Mouse (Mus musculus): ENCODE measurements around the gene Apol9a. TPM values are rescaled to one million over a fixed set of nuclear protein-coding genes. Genes with fewer than 3 reads are reported as not detected.

Apol9a gene
- polyA plus RNA-seq, 1 experiment from 2014 or later = not detected

DNA sequence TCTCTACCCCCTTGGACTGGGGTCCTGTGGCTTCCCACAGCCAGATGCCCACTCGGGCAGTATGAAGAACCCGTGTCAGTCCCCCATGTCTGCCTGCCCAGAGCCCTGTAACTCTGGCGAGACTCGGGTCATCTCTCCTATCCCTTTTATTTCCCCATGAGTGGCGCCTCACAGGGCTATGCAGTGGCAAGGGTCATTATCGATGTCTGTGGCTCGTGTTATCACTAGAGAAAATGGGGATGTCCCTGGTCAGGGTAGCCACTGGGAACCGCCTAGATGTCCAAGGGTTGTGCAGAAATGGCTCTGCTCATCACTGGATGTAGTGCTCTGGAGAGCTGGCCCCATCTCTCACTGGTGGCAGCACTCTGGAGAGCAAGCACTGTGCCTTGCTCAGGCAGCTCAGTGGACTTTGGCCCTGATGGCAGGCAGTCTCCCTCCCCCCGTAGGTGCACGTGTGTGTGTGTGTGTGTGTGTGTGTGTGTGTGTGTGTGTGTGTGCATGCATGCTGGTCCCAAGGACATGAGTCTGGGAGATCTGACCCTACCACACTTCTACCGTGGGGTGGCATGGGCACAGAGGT, 28.6 kb downstream of the Apol9a start:
- no peak for DNase-seq (ENCODE audit: low spot score, missing footprints)
- ATAC-seq (ENCODE audit: low FRiP score) = no peak
- no peak overlapping the region for H3K4me2 ChIP-seq
- H3K4me1 ChIP-seq (ENCODE audit: control insufficient read depth, insufficient read depth, low read length) = no peaks in the 10 kb centered on the region
- H3K27ac ChIP-seq (ENCODE audit: low read depth, low read length) = no peak overlapping the region
- no peaks in the 10 kb centered on the region for H3K9me3 ChIP-seq (ENCODE audit: control insufficient read depth, low read length)
- 87% methylated on average over 11 of the region's 11 CpGs for WGBS
- no peaks in the 10 kb centered on the region for H3K27me3 ChIP-seq (ENCODE audit: control insufficient read depth, insufficient read depth, low read length)
- no peak overlapping the region for H3K4me3 ChIP-seq (ENCODE audit: low read depth, low read length)
- H3K9ac ChIP-seq (ENCODE audit: low read length) = no peak overlapping the region
- no peaks in the 10 kb centered on the region for H3K36me3 ChIP-seq (ENCODE audit: control insufficient read depth, insufficient read depth, low read length)

GRCm38 (mm10) chr15:77381481-77381880, 29.5 kb downstream of the Apol9a start:
- Histone ChIP-seq H3K27ac (ENCODE audit: low read depth, low read length) (no peak overlapping the region), H3K4me1 (ENCODE audit: control insufficient read depth, insufficient read depth, low read length) (no peaks in the 10 kb centered on the region), H3K9me3 (ENCODE audit: control insufficient read depth, low read length) (no peaks in the 10 kb centered on the region), H3K27me3 (ENCODE audit: control insufficient read depth, insufficient read depth, low read length) (no peaks in the 10 kb centered on the region), H3K4me2 (no peak overlapping the region), H3K4me3 (ENCODE audit: low read depth, low read length) (no peak overlapping the region), H3K36me3 (ENCODE audit: control insufficient read depth, insufficient read depth, low read length) (no peaks in the 10 kb centered on the region), H3K9ac (ENCODE audit: low read length) (no peak overlapping the region)
- DNase-seq (ENCODE audit: low spot score, missing footprints) (no peak), ATAC-seq (ENCODE audit: low FRiP score) (no peak)
- WGBS = 81% methylated on average over 6 of the region's 6 CpGs

DNA sequence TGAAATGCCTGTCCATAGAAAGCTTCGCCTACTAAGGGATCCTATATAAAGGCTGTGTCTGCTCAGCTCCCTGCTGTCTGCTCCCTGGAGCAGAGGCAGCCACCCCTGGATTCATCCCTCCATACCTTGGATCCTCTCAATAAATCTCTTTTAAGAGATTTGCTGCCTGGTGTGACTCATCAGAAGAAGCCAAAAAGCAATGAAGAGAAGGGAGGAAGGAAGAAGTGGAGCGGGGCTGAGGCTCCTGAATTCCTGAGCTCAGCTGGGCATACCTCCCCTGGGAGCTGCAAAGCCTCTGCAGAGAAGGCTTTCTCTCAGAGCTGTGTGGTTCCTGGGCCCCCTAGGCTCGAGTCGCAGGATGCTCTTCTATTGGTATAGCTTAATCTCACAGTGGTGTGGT, 31.0 kb downstream of the Apol9a start:
- Histone ChIP-seq H3K27ac (ENCODE audit: low read depth, low read length) (no peak overlapping the region), H3K27me3 (ENCODE audit: control insufficient read depth, insufficient read depth, low read length) (no peaks in the 10 kb centered on the region), H3K4me3 (ENCODE audit: low read depth, low read length) (no peak overlapping the region), H3K36me3 (ENCODE audit: control insufficient read depth, insufficient read depth, low read length) (no peaks in the 10 kb centered on the region), H3K9me3 (ENCODE audit: control insufficient read depth, low read length) (no peaks in the 10 kb centered on the region), H3K4me2 (no peak overlapping the region), H3K4me1 (ENCODE audit: control insufficient read depth, insufficient read depth, low read length) (no peaks in the 10 kb centered on the region), H3K9ac (ENCODE audit: low read length) (no peak overlapping the region)
- DNase-seq (ENCODE audit: low spot score, missing footprints) (peak; percentile 57), ATAC-seq (ENCODE audit: low FRiP score) (no peak)
- 28% methylated on average over 4 of the region's 4 CpGs for WGBS

DNA sequence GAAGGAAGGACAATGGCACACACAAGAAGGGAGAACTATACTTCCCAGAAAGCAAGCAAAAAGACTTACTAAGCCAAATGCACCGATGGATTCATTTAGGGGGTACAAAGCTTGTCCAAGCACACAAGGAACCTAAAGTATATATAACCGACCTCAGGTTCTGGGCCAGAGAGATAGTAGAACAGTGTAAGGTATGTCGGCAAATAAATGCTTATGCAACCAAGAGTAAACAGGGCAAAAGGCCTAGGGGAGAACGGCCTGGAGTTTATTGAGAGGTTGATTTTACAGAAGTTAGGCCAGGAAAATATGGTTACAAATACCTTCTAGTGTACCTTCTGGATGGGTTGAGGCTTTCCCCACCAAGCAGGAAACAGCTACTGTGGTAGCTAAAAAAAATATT, 33.5 kb downstream of the Apol9a start:
- ATAC-seq (ENCODE audit: low FRiP score) (no peak), DNase-seq (ENCODE audit: low spot score, missing footprints) (no peak)
- H3K36me3 ChIP-seq (ENCODE audit: control insufficient read depth, insufficient read depth, low read length) = no peaks in the 10 kb centered on the region
- H3K4me3 ChIP-seq (ENCODE audit: low read depth, low read length) = no peak overlapping the region
- H3K27ac ChIP-seq (ENCODE audit: low read depth, low read length) = no peak overlapping the region
- no peaks in the 10 kb centered on the region for H3K9me3 ChIP-seq (ENCODE audit: control insufficient read depth, low read length)
- H3K9ac ChIP-seq (ENCODE audit: low read length) = no peak overlapping the region
- no peaks in the 10 kb centered on the region for H3K4me1 ChIP-seq (ENCODE audit: control insufficient read depth, insufficient read depth, low read length)
- no peaks in the 10 kb centered on the region for H3K27me3 ChIP-seq (ENCODE audit: control insufficient read depth, insufficient read depth, low read length)
- WGBS = 95% methylated on average over 4 of the region's 4 CpGs
- H3K4me2 ChIP-seq = no peak overlapping the region

- no peak overlapping the region for H3K27ac ChIP-seq (ENCODE audit: low read depth, low read length)
- no peaks in the 10 kb centered on the region for H3K36me3 ChIP-seq (ENCODE audit: control insufficient read depth, insufficient read depth, low read length)
- ATAC-seq (ENCODE audit: low FRiP score) (no peak), DNase-seq (ENCODE audit: low spot score, missing footprints) (no peak)
- H3K4me3 ChIP-seq (ENCODE audit: low read depth, low read length) = no peak overlapping the region
- H3K4me2 ChIP-seq = no peak overlapping the region
- H3K9ac ChIP-seq (ENCODE audit: low read length) = no peak overlapping the region
- H3K9me3 ChIP-seq (ENCODE audit: control insufficient read depth, low read length) = no peaks in the 10 kb centered on the region
- no peaks in the 10 kb centered on the region for H3K4me1 ChIP-seq (ENCODE audit: control insufficient read depth, insufficient read depth, low read length)
- 88% methylated on average over 7 of the region's 7 CpGs for WGBS
- no peaks in the 10 kb centered on the region for H3K27me3 ChIP-seq (ENCODE audit: control insufficient read depth, insufficient read depth, low read length)
These were observed 34.0 kb downstream of the Apol9a start for GRCm38 (mm10) chr15:77376920-77377319.

DNA sequence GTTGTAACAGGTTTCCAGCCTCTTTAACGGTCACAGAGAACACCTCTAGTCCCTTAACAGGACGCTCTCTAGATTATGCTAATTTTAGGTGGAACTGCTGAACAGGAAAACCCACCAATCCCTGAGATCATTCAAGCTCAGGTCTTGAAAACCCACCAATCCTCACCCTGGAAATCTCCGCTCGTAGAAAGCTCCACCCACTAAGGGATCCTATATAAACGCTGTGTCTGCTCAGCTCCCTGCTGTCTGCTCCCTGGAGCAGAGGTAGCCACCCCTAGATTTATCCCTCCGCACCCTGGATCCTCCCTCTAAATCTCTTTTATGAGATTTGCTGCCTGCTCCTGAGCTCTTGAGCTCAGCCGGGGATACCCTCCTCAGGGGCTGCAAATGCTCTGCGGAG, 40.3 kb downstream of the Apol9a start:
- Histone ChIP-seq H3K9ac (ENCODE audit: low read length) (no peak overlapping the region), H3K4me2 (no peak overlapping the region), H3K4me1 (ENCODE audit: control insufficient read depth, insufficient read depth, low read length) (peaks cover 9% of the 10 kb centered on the region), H3K27me3 (ENCODE audit: control insufficient read depth, insufficient read depth, low read length) (no peaks in the 10 kb centered on the region), H3K9me3 (ENCODE audit: control insufficient read depth, low read length) (no peaks in the 10 kb centered on the region), H3K36me3 (ENCODE audit: control insufficient read depth, insufficient read depth, low read length) (no peaks in the 10 kb centered on the region), H3K4me3 (ENCODE audit: low read depth, low read length) (no peak overlapping the region), H3K27ac (ENCODE audit: low read depth, low read length) (no peak overlapping the region)
- ATAC-seq (ENCODE audit: low FRiP score) (no peak), DNase-seq (ENCODE audit: low spot score, missing footprints) (no peak)
- 91% methylated on average over 8 of the region's 8 CpGs for WGBS

DNA sequence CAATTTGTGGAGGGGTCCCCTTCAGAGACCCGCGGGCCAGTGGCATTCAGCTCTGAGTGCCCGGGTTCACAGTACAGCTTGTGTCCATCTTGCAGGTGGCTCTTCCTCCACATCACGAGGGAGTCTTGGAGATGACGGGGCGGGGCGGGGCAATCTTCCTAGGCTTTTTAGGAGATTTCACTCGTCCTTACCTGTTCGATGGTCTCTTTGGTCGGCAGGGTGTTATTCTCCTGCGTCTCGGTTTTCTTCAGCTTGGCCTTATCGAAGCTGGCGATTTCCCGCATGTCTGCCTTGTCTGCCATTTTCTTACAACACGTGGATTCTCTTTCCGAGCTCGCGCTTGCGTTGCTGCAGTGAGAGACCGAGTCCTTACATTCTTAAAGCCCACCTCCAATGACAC, 41.0 kb downstream of the Apol9a start:
- WGBS = 95% methylated on average over 21 of the region's 21 CpGs
- Histone ChIP-seq H3K27ac (ENCODE audit: low read depth, low read length) (no peak overlapping the region), H3K9me3 (ENCODE audit: control insufficient read depth, low read length) (no peaks in the 10 kb centered on the region), H3K9ac (ENCODE audit: low read length) (no peak overlapping the region), H3K4me2 (no peak overlapping the region), H3K27me3 (ENCODE audit: control insufficient read depth, insufficient read depth, low read length) (no peaks in the 10 kb centered on the region), H3K4me1 (ENCODE audit: control insufficient read depth, insufficient read depth, low read length) (peaks cover 9% of the 10 kb centered on the region), H3K4me3 (ENCODE audit: low read depth, low read length) (no peak overlapping the region), H3K36me3 (ENCODE audit: control insufficient read depth, insufficient read depth, low read length) (no peaks in the 10 kb centered on the region)
- DNase-seq (ENCODE audit: low spot score, missing footprints) = peak; percentile 75
- no peak for ATAC-seq (ENCODE audit: low FRiP score)

- Histone ChIP-seq H3K9me3 (ENCODE audit: control insufficient read depth, low read length) (no peaks in the 10 kb centered on the region), H3K36me3 (ENCODE audit: control insufficient read depth, insufficient read depth, low read length) (no peaks in the 10 kb centered on the region), H3K27ac (ENCODE audit: low read depth, low read length) (no peak overlapping the region), H3K27me3 (ENCODE audit: control insufficient read depth, insufficient read depth, low read length) (no peaks in the 10 kb centered on the region), H3K4me1 (ENCODE audit: control insufficient read depth, insufficient read depth, low read length) (peaks cover 12% of the 10 kb centered on the region), H3K4me2 (no peak overlapping the region), H3K9ac (ENCODE audit: low read length) (no peak overlapping the region), H3K4me3 (ENCODE audit: low read depth, low read length) (no peak overlapping the region)
- 86% methylated on average over 12 of the region's 12 CpGs for WGBS
- peak; percentile 72 for DNase-seq (ENCODE audit: low spot score, missing footprints)
- no peak for ATAC-seq (ENCODE audit: low FRiP score)
These were observed 42.1 kb downstream of the Apol9a start for GRCm38 (mm10) chr15:77368818-77369320.

DNA sequence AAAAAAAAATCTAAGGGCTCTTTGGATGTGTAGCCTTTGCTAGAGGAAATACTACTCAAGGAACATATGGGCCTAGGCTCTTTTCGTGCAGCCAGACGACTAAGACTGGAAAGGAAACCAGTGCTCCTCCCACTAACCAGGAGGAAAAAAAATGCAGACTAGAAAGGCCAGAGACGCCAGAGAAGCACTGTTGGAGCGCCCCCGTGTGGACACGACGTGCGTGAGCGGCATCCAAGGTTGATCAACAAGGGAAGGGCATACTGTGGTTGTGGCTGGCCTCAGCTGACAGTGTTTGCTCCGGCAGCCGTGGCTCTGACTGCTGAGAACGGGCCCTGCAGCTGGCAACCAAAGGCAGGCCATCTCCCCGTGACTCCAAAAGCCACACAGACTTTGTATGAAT, 42.8 kb downstream of the Apol9a start:
- Histone ChIP-seq H3K4me2 (0 out of 2 replicates have a peak overlapping the region, but pooled peaks have one; percentile 15), H3K9me3 (ENCODE audit: control insufficient read depth, low read length) (no peaks in the 10 kb centered on the region), H3K4me3 (ENCODE audit: low read depth, low read length) (no peak overlapping the region), H3K36me3 (ENCODE audit: control insufficient read depth, insufficient read depth, low read length) (no peaks in the 10 kb centered on the region), H3K9ac (ENCODE audit: low read length) (peak overlapping the region; percentile 46; the same call in 1 of the 2 replicates), H3K4me1 (ENCODE audit: control insufficient read depth, insufficient read depth, low read length) (peaks cover 18% of the 10 kb centered on the region), H3K27me3 (ENCODE audit: control insufficient read depth, insufficient read depth, low read length) (no peaks in the 10 kb centered on the region), H3K27ac (ENCODE audit: low read depth, low read length) (no peak overlapping the region)
- WGBS = under 1% methylated on average over 13 of the region's 13 CpGs
- ATAC-seq (ENCODE audit: low FRiP score) (peak; percentile 62), DNase-seq (ENCODE audit: low spot score, missing footprints) (peak; percentile 99)
